Mouse (Mus musculus) neural tube, embryonic 13.5 days (tissue): ENCODE results near the gene Gm9837. TPM values are rescaled to one million over a fixed set of nuclear protein-coding genes. Genes with fewer than 3 reads are reported as not detected.
A peak's percentile ranks its signal among the peaks of the same experiment; 100 is the strongest.

Source experiments
- ATAC-seq: fragments of 200-750 bp; cut with Nextera tagmentation; 2 replicates; pipeline ENCODE4 v1.8.0; 2017; ENCODE audit warnings: low read depth, mild to moderate bottlenecking, moderate TSS enrichment, moderate library complexity
- H3K27ac ChIP-seq: fragments of 300-500 bp; sonication (generic); replicated peaks from 2 replicates; pipeline ENCODE4 v1.5.1; 2015; ENCODE audit warnings: moderate library complexity, mild to moderate bottlenecking, inconsistent platforms
- H3K27me3 ChIP-seq: fragments of 300-500 bp; sonication (generic); 2 replicates; pipeline ENCODE4 v1.6.1; 2015; ENCODE audit warnings: mild to moderate bottlenecking, inconsistent platforms
- H3K36me3 ChIP-seq: fragments of 300-500 bp; sonication (generic); 2 replicates; pipeline ENCODE4 v1.6.1; 2015; ENCODE audit warnings: mild to moderate bottlenecking, inconsistent platforms
- H3K4me1 ChIP-seq: fragments of 300-500 bp; sonication (generic); replicated peaks from 2 replicates; pipeline ENCODE4 v1.6.1; 2015; ENCODE audit warnings: inconsistent platforms
- H3K4me2 ChIP-seq: fragments of 300-500 bp; sonication (generic); 2 replicates; pipeline ENCODE4 v1.6.1; 2015; ENCODE audit warnings: inconsistent platforms, mild to moderate bottlenecking, moderate library complexity
- H3K4me3 ChIP-seq: fragments of 300-500 bp; sonication (generic); 2 replicates; pipeline ENCODE4 v1.5.1; 2015; ENCODE audit warnings: mild to moderate bottlenecking, inconsistent platforms
- H3K9ac ChIP-seq: fragments of 300-500 bp; sonication (generic); 2 replicates; pipeline ENCODE4 v1.6.1; 2015; ENCODE audit warnings: moderate library complexity, mild to moderate bottlenecking, inconsistent platforms
- H3K9me3 ChIP-seq: fragments of 300-500 bp; sonication (generic); 2 replicates; pipeline ENCODE4 v1.6.1; 2016; ENCODE audit warnings: inconsistent platforms
- WGBS: fragments of 180-500 bp; shearing (Covaris S2); methylation state at CpG from one replicate; pipeline ENCODE4 v1.1.7; 2015; 5-methylcytosine and 5-hydroxymethylcytosine counted together
- polyA plus RNA-seq: library from polyadenylated mRNA; unstranded; fragments of >200 nt; fragmentation: Nextera tagmentation; extraction: Ambion mirVana; gene quantifications from 2 replicates; pipeline ENCODE4 v1.2.1, GENCODE M21; 2015

Gene Gm9837
- polyA plus RNA-seq, 1 experiment from 2014 or later = not detected

- peaks cover 83% of the 10 kb centered on the region for H3K27me3 ChIP-seq
- no peak overlapping the region for H3K27ac ChIP-seq
- H3K4me1 ChIP-seq = peaks cover 29% of the 10 kb centered on the region
- no peak for ATAC-seq
- 78% methylated on average over 9 of the region's 9 CpGs for WGBS
- H3K4me2 ChIP-seq = no peak overlapping the region
- H3K9ac ChIP-seq = no peak overlapping the region
- H3K36me3 ChIP-seq = no peaks in the 10 kb centered on the region
- no peaks in the 10 kb centered on the region for H3K9me3 ChIP-seq
- no peak overlapping the region for H3K4me3 ChIP-seq
Measured at GRCm38 (mm10) chr11:53483159-53483891, 13.0 kb upstream of the Gm9837 start.

DNA sequence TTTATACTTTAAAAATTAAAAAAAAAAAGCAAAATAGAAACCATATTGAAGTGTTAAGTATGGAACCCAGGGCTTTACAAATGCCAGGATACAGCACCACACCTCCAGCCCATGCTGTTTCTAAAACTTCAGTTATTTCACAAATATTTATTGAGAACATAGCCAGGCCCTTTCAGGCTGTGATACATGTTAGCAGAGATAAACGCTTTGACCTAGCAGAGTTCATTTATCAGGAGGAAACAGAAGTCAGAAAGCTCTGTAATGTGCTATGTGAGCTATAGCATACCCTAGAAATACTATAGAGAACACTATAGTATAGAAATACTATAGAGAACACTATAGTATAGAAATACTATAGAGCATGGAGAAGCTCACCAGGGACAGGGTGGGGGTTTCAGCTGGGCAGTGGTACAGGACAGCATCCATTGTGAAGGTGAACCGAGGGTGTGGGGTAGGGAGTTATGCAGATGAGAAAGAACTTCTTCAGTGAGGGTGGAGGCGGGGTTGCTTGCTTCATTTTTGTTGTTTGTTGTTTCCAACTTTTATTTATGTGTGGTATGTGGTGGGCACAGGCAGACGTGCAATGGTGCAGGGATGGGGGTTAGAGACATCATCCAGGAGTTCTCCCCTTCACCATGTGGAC is 10.9 kb upstream of the Gm9837 start:
- Histone ChIP-seq H3K27ac (no peak overlapping the region), H3K36me3 (no peaks in the 10 kb centered on the region), H3K9ac (no peak overlapping the region), H3K4me1 (peaks cover 20% of the 10 kb centered on the region), H3K27me3 (peaks cover 82% of the 10 kb centered on the region), H3K4me3 (no peak overlapping the region), H3K9me3 (no peaks in the 10 kb centered on the region), H3K4me2 (no peak overlapping the region)
- WGBS = 70% methylated on average over 4 of the region's 4 CpGs
- ATAC-seq = no peak

- H3K4me3 ChIP-seq = peak within 1 kb of the TSS; percentile 46
- peak within 1 kb of the TSS; percentile 77 for H3K4me2 ChIP-seq
- no peaks in the 10 kb centered on the region for H3K36me3 ChIP-seq
- peaks cover 79% of the 10 kb centered on the region for H3K27me3 ChIP-seq
- no peaks in the 10 kb centered on the region for H3K9me3 ChIP-seq
- 3% methylated on average over 40 of the region's 40 CpGs for WGBS
- peak; percentile 52; the same call in 1 of the 2 replicates for ATAC-seq
- peak within 1 kb of the TSS; percentile 59 for H3K9ac ChIP-seq
- peaks cover 33% of the 10 kb centered on the region for H3K4me1 ChIP-seq
- no peak within 1 kb of the TSS for H3K27ac ChIP-seq
Measured at GRCm38 (mm10) chr11:53479783-53480301, 9.6 kb upstream of the Gm9837 start, which contains the start of the genes Gm9945 and Sowaha. Gm9945 (plus strand) TSS chr11:53480166. Sowaha (minus strand) TSS chr11:53480274.

GRCm38 (mm10) chr11:53479171-53479782 is 9.0 kb upstream of the Gm9837 start:
- 1% methylated on average over 62 of the region's 62 CpGs for WGBS
- H3K9ac ChIP-seq = peak overlapping the region; percentile 59
- no peaks in the 10 kb centered on the region for H3K9me3 ChIP-seq
- peaks cover 33% of the 10 kb centered on the region for H3K4me1 ChIP-seq
- peaks cover 83% of the 10 kb centered on the region for H3K27me3 ChIP-seq
- H3K36me3 ChIP-seq = no peaks in the 10 kb centered on the region
- peak; percentile 44; the same call in 1 of the 2 replicates for ATAC-seq
- H3K27ac ChIP-seq = no peak overlapping the region
- peak overlapping the region; percentile 46 for H3K4me3 ChIP-seq
- peak overlapping the region; percentile 77 for H3K4me2 ChIP-seq

GRCm38 (mm10) chr11:53478383-53479170 is 8.3 kb upstream of the Gm9837 start:
- H3K9ac ChIP-seq = peak overlapping the region; percentile 59
- ATAC-seq = peak; percentile 17; the same call in 1 of the 2 replicates
- peaks cover 37% of the 10 kb centered on the region for H3K4me1 ChIP-seq
- peak overlapping the region; percentile 46 for H3K4me3 ChIP-seq
- H3K27me3 ChIP-seq = peaks cover 85% of the 10 kb centered on the region
- H3K4me2 ChIP-seq = peak overlapping the region; percentile 77
- H3K36me3 ChIP-seq = no peaks in the 10 kb centered on the region
- H3K9me3 ChIP-seq = no peaks in the 10 kb centered on the region
- WGBS = 4% methylated on average over 79 of the region's 79 CpGs
- no peak overlapping the region for H3K27ac ChIP-seq

DNA sequence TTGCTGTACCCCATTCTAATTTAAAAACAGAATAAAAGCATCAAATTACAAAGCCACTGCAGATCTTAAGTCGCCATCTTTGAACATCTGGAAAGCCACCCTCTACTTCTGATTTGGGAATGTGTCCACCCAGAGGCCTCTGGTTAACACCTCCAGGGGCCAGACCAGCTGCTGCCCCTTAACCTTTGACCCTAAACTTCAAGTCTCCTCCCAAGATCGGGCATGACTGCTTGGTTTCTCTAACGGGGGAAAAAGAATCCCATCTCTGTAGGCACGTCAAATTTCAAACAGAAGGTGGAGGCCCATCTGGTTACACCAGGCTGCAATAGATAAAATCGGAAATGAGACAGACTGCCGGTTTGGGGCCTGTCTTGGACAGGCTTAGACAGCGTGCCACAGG is 7.6 kb upstream of the Gm9837 start:
- Histone ChIP-seq H3K4me2 (peak overlapping the region; percentile 77; the same call in 1 of the 2 replicates), H3K27me3 (peaks cover 82% of the 10 kb centered on the region)
- WGBS = 42% methylated on average over 7 of the region's 7 CpGs

GRCm38 (mm10) chr11:53475620-53476019 is 5.3 kb upstream of the Gm9837 start:
- Histone ChIP-seq H3K27me3 (peaks cover 84% of the 10 kb centered on the region), H3K4me2 (peak overlapping the region; percentile 40), H3K9ac (no peak overlapping the region), H3K4me1 (peaks cover 43% of the 10 kb centered on the region), H3K9me3 (no peaks in the 10 kb centered on the region), H3K4me3 (no peak overlapping the region), H3K36me3 (no peaks in the 10 kb centered on the region), H3K27ac (peak overlapping the region; percentile 61; the same call in 1 of the 2 replicates)
- WGBS = 17% methylated on average over 8 of the region's 8 CpGs
- ATAC-seq = no peak

More for the DNA sequence above, 7.6 kb upstream of the Gm9837 start:
- Histone ChIP-seq H3K9me3 (no peaks in the 10 kb centered on the region), H3K36me3 (no peaks in the 10 kb centered on the region), H3K9ac (no peak overlapping the region), H3K27ac (no peak overlapping the region), H3K4me3 (no peak overlapping the region), H3K4me1 (peaks cover 37% of the 10 kb centered on the region)
- ATAC-seq = no peak

DNA sequence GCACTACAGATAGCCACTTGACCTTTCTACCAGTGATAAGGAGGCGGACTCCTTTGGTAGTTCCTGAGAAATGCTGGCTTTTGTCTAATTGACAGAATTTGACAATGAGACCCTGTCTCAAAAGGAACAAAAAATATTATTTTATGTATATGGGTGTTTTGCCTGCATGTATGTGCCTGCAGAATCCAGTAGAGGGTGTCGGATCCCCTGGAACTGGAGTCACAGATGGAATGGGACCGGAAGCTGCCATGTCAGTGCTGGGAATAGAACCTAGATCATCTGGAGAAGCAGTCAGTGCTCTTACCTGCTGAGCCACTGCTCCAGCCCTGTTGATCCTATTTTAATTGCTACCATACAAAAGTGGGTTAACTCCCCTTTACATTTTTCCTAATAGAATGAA is 2.4 kb upstream of the Gm9837 start:
- Histone ChIP-seq H3K4me1 (peaks cover 39% of the 10 kb centered on the region), H3K27me3 (peaks cover 72% of the 10 kb centered on the region), H3K27ac (no peak overlapping the region), H3K4me2 (no peak overlapping the region), H3K36me3 (no peaks in the 10 kb centered on the region), H3K9ac (no peak overlapping the region), H3K9me3 (no peaks in the 10 kb centered on the region), H3K4me3 (no peak overlapping the region)
- whole genome bisulfite sequencing = 84% methylated on average over 3 of the region's 3 CpGs
- no peak for ATAC-seq

GRCm38 (mm10) chr11:53469294-53469967 is 848 bp downstream of the Gm9837 start:
- no peaks in the 10 kb centered on the region for H3K36me3 ChIP-seq
- 0 out of 2 replicates have a peak, but pooled peaks cover 3% of the 10 kb centered on the region for H3K9me3 ChIP-seq
- 33% methylated on average over 16 of the region's 16 CpGs for WGBS
- H3K27me3 ChIP-seq = peaks cover 79% of the 10 kb centered on the region
- peak overlapping the region; percentile 19; the same call in 1 of the 2 replicates for H3K4me3 ChIP-seq
- no peak overlapping the region for H3K27ac ChIP-seq
- no peak overlapping the region for H3K9ac ChIP-seq
- no peak for ATAC-seq
- peak overlapping the region; percentile 55 for H3K4me2 ChIP-seq
- peaks cover 30% of the 10 kb centered on the region for H3K4me1 ChIP-seq

- H3K4me3 ChIP-seq = peak overlapping the region; percentile 30
- H3K9ac ChIP-seq = peak overlapping the region; percentile 55
- H3K27ac ChIP-seq = no peak overlapping the region
- H3K36me3 ChIP-seq = no peaks in the 10 kb centered on the region
- H3K4me2 ChIP-seq = peak overlapping the region; percentile 56
- peaks cover 87% of the 10 kb centered on the region for H3K27me3 ChIP-seq
- peak; percentile 34 for ATAC-seq
- 0 out of 2 replicates have a peak, but pooled peaks cover 4% of the 10 kb centered on the region for H3K9me3 ChIP-seq
- H3K4me1 ChIP-seq = peaks cover 38% of the 10 kb centered on the region
- WGBS = 6% methylated on average over 40 of the region's 40 CpGs
Measured at GRCm38 (mm10) chr11:53466231-53466971, 3.9 kb downstream of the Gm9837 start.
